Mouse (Mus musculus): Measurements from ENCODE around the gene Duxf3.
"Not testable (repeated sequence)": the region's sequence is repeated elsewhere in the genome, so short reads cannot be mapped to it uniquely, and the experiment has no call there.

The Duxf3 gene

GRCm38 (mm10) chr10:58223161-58223560, 9.3 kb downstream of the Duxf3 start:
- not testable (repeated sequence) for DNase-seq (ENCODE audit: low read depth, low spot score)

GRCm38 (mm10) chr10:58221571-58221970, 10.9 kb downstream of the Duxf3 start:
- not testable (repeated sequence) for DNase-seq (ENCODE audit: low read depth, low spot score)

GRCm38 (mm10) chr10:58220726-58221125, 11.7 kb downstream of the Duxf3 start:
- DNase-seq (ENCODE audit: low read depth, low spot score) = no peak

GRCm38 (mm10) chr10:58217366-58217765, 15.1 kb downstream of the Duxf3 start:
- no peak for DNase-seq (ENCODE audit: low read depth, low spot score)

GRCm38 (mm10) chr10:58215353-58215752, 17.1 kb downstream of the Duxf3 start:
- DNase-seq (ENCODE audit: low read depth, low spot score) = no peak

GRCm38 (mm10) chr10:58214934-58215333, 17.5 kb downstream of the Duxf3 start:
- DNase-seq (ENCODE audit: low read depth, low spot score) = no peak

GRCm38 (mm10) chr10:58214497-58214896, 18.0 kb downstream of the Duxf3 start:
- no peak for DNase-seq (ENCODE audit: low read depth, low spot score)

- DNase-seq (ENCODE audit: low read depth, low spot score) = no peak
These were observed 20.2 kb downstream of the Duxf3 start for GRCm38 (mm10) chr10:58212230-58212629.

- no peak for DNase-seq (ENCODE audit: low read depth, low spot score)
These were observed 21.3 kb downstream of the Duxf3 start for GRCm38 (mm10) chr10:58211213-58211612.

GRCm38 (mm10) chr10:58210514-58210913, 22.0 kb downstream of the Duxf3 start:
- DNase-seq (ENCODE audit: low read depth, low spot score) = no peak

GRCm38 (mm10) chr10:58209710-58210467, 22.6 kb downstream of the Duxf3 start:
- DNase-seq (ENCODE audit: low read depth, low spot score) = no peak

GRCm38 (mm10) chr10:58206639-58207404, 25.7 kb downstream of the Duxf3 start:
- DNase-seq (ENCODE audit: low read depth, low spot score) = no peak

- DNase-seq (ENCODE audit: low read depth, low spot score) = no peak
These were observed 26.5 kb downstream of the Duxf3 start for GRCm38 (mm10) chr10:58205986-58206385.
